Mouse (Mus musculus) liver, embryonic 12.5 days (tissue): ENCODE data around the gene Gjd2. TPM values are rescaled to one million over a fixed set of nuclear protein-coding genes. Genes with fewer than 3 reads are reported as not detected.
A peak's percentile ranks its signal among the peaks of the same experiment; 100 is the strongest.

Experiments
- ATAC-seq: fragments of 200-750 bp; cut with Nextera tagmentation; 2 replicates; pipeline ENCODE4 v1.8.0; 2017; ENCODE audit warnings: moderate number of reproducible peaks, mild to moderate bottlenecking, moderate library complexity
- H3K27ac ChIP-seq: fragments of 300-500 bp; sonication (generic); 2 replicates; pipeline ENCODE4 v1.5.1; 2016; ENCODE audit warnings: mild to moderate bottlenecking
- H3K27me3 ChIP-seq: fragments of 300-500 bp; sonication (generic); replicated peaks from 2 replicates; pipeline ENCODE4 v1.6.1; 2016; ENCODE audit warnings: mild to moderate bottlenecking, moderate library complexity
- H3K36me3 ChIP-seq: fragments of 300-500 bp; sonication (generic); 2 replicates; pipeline ENCODE4 v1.6.1; 2016; ENCODE audit warnings: mild to moderate bottlenecking, moderate library complexity
- H3K4me1 ChIP-seq: fragments of 300-500 bp; sonication (generic); 2 replicates; pipeline ENCODE4 v1.6.1; 2016
- H3K4me2 ChIP-seq: fragments of 300-500 bp; sonication (generic); 2 replicates; pipeline ENCODE4 v1.6.1; 2016; ENCODE audit warnings: mild to moderate bottlenecking, moderate library complexity
- H3K4me3 ChIP-seq: fragments of 300-500 bp; sonication (generic); 2 replicates; pipeline ENCODE4 v1.5.1; 2016; ENCODE audit warnings: mild to moderate bottlenecking, moderate library complexity
- H3K9ac ChIP-seq: fragments of 300-500 bp; sonication (generic); 2 replicates; pipeline ENCODE4 v1.6.1; 2016; ENCODE audit warnings: mild to moderate bottlenecking, moderate library complexity
- H3K9me3 ChIP-seq: fragments of 300-500 bp; sonication (generic); replicated peaks from 2 replicates; pipeline ENCODE4 v1.6.1; 2016; ENCODE audit warnings: mild to moderate bottlenecking, moderate library complexity
- WGBS: fragments of 180-500 bp; shearing (Covaris S2); methylation state at CpG from one replicate; pipeline ENCODE4 v1.1.7; 2016; ENCODE audit not compliant: insufficient replicate concordance; 5-methylcytosine and 5-hydroxymethylcytosine counted together
- polyA plus RNA-seq: library from polyadenylated mRNA; unstranded; fragments of >200 nt; fragmentation: Nextera tagmentation; extraction: Ambion mirVana; gene quantifications from 2 replicates; pipeline ENCODE4 v1.2.1, GENCODE M21; 2016

Gjd2 gene
- polyA plus RNA-seq, 1 experiment from 2014 or later = 0.04 TPM

GRCm38 (mm10) chr2:114047960-114048611 lies 34.7 kb upstream of the Gjd2 start:
- no peaks in the 10 kb centered on the region for H3K27me3 ChIP-seq
- no peak overlapping the region for H3K4me2 ChIP-seq
- 78% methylated on average over 5 of the region's 5 CpGs for WGBS
- no peak overlapping the region for H3K9ac ChIP-seq
- H3K9me3 ChIP-seq = no peaks in the 10 kb centered on the region
- ATAC-seq = no peak
- no peak overlapping the region for H3K4me3 ChIP-seq
- H3K27ac ChIP-seq = no peak overlapping the region
- no peaks in the 10 kb centered on the region for H3K4me1 ChIP-seq
- H3K36me3 ChIP-seq = no peaks in the 10 kb centered on the region

GRCm38 (mm10) chr2:114046151-114046664 lies 32.8 kb upstream of the Gjd2 start:
- H3K9ac ChIP-seq = no peak overlapping the region
- whole genome bisulfite sequencing = 66% methylated on average over 5 of the region's 5 CpGs
- no peak overlapping the region for H3K4me2 ChIP-seq
- no peaks in the 10 kb centered on the region for H3K27me3 ChIP-seq
- ATAC-seq = no peak
- no peaks in the 10 kb centered on the region for H3K36me3 ChIP-seq
- no peak overlapping the region for H3K4me3 ChIP-seq
- H3K27ac ChIP-seq = no peak overlapping the region
- H3K4me1 ChIP-seq = no peaks in the 10 kb centered on the region
- H3K9me3 ChIP-seq = no peaks in the 10 kb centered on the region

- no peak for ATAC-seq
- H3K9me3 ChIP-seq = no peaks in the 10 kb centered on the region
- H3K27me3 ChIP-seq = no peaks in the 10 kb centered on the region
- H3K4me1 ChIP-seq = no peaks in the 10 kb centered on the region
- H3K36me3 ChIP-seq = no peaks in the 10 kb centered on the region
- H3K4me3 ChIP-seq = no peak overlapping the region
- no peak overlapping the region for H3K27ac ChIP-seq
- WGBS = 61% methylated on average over 2 of the region's 2 CpGs
- no peak overlapping the region for H3K4me2 ChIP-seq
- H3K9ac ChIP-seq = no peak overlapping the region
These were observed 24.5 kb upstream of the Gjd2 start for GRCm38 (mm10) chr2:114037926-114038325.

GRCm38 (mm10) chr2:114032259-114032658 lies 18.8 kb upstream of the Gjd2 start:
- no peak overlapping the region for H3K27ac ChIP-seq
- H3K9ac ChIP-seq = no peak overlapping the region
- H3K36me3 ChIP-seq = no peaks in the 10 kb centered on the region
- no peak for ATAC-seq
- H3K9me3 ChIP-seq = no peaks in the 10 kb centered on the region
- H3K4me2 ChIP-seq = no peak overlapping the region
- H3K4me1 ChIP-seq = no peaks in the 10 kb centered on the region
- WGBS = 17% methylated on average over 2 of the region's 2 CpGs
- no peak overlapping the region for H3K4me3 ChIP-seq
- no peaks in the 10 kb centered on the region for H3K27me3 ChIP-seq

GRCm38 (mm10) chr2:114023383-114023782 lies 10.0 kb upstream of the Gjd2 start:
- no peak overlapping the region for H3K4me3 ChIP-seq
- no peaks in the 10 kb centered on the region for H3K36me3 ChIP-seq
- no peaks in the 10 kb centered on the region; the same call in 1 of the 2 replicates for H3K27me3 ChIP-seq
- H3K4me2 ChIP-seq = no peak overlapping the region
- no peak overlapping the region for H3K9ac ChIP-seq
- WGBS = 80% methylated on average over 6 of the region's 6 CpGs
- no peaks in the 10 kb centered on the region for H3K9me3 ChIP-seq
- no peak for ATAC-seq
- H3K27ac ChIP-seq = no peak overlapping the region
- H3K4me1 ChIP-seq = no peaks in the 10 kb centered on the region

- no peak overlapping the region for H3K4me2 ChIP-seq
- H3K4me3 ChIP-seq = no peak overlapping the region
- H3K27me3 ChIP-seq = peaks cover 17% of the 10 kb centered on the region
- H3K36me3 ChIP-seq = no peaks in the 10 kb centered on the region
- no peaks in the 10 kb centered on the region for H3K9me3 ChIP-seq
- H3K9ac ChIP-seq = no peak overlapping the region
- H3K27ac ChIP-seq = no peak overlapping the region
- ATAC-seq = no peak
- no peaks in the 10 kb centered on the region for H3K4me1 ChIP-seq
These were observed 6.8 kb upstream of the Gjd2 start for GRCm38 (mm10) chr2:114020210-114020563.

GRCm38 (mm10) chr2:114019474-114020209 lies 6.2 kb upstream of the Gjd2 start:
- 68% methylated on average over 11 of the region's 11 CpGs for WGBS
- no peak for ATAC-seq
- H3K4me3 ChIP-seq = no peak overlapping the region

GRCm38 (mm10) chr2:114018136-114018535 lies 4.7 kb upstream of the Gjd2 start:
- Histone ChIP-seq H3K4me2 (no peak overlapping the region), H3K4me1 (no peaks in the 10 kb centered on the region), H3K36me3 (no peaks in the 10 kb centered on the region), H3K4me3 (no peak overlapping the region), H3K9ac (no peak overlapping the region), H3K27me3 (peaks cover 37% of the 10 kb centered on the region), H3K9me3 (no peaks in the 10 kb centered on the region), H3K27ac (no peak overlapping the region)
- ATAC-seq = no peak
- 24% methylated on average over 10 of the region's 10 CpGs for WGBS

More at GRCm38 (mm10) chr2:114019474-114020209, 6.2 kb upstream of the Gjd2 start:
- peaks cover 22% of the 10 kb centered on the region for H3K27me3 ChIP-seq
- H3K9me3 ChIP-seq = no peaks in the 10 kb centered on the region
- no peak overlapping the region for H3K4me2 ChIP-seq
- no peak overlapping the region for H3K9ac ChIP-seq
- H3K27ac ChIP-seq = no peak overlapping the region
- H3K4me1 ChIP-seq = no peaks in the 10 kb centered on the region
- H3K36me3 ChIP-seq = no peaks in the 10 kb centered on the region

GRCm38 (mm10) chr2:114014839-114015238 lies 1.4 kb upstream of the Gjd2 start:
- Histone ChIP-seq H3K4me1 (no peaks in the 10 kb centered on the region), H3K27me3 (peaks cover 57% of the 10 kb centered on the region), H3K4me2 (no peak overlapping the region), H3K9ac (no peak overlapping the region), H3K27ac (no peak overlapping the region), H3K9me3 (no peaks in the 10 kb centered on the region), H3K36me3 (no peaks in the 10 kb centered on the region), H3K4me3 (no peak overlapping the region)
- 53% methylated on average over 6 of the region's 6 CpGs for WGBS
- ATAC-seq = no peak

- ATAC-seq = no peak
- H3K27ac ChIP-seq = no peak overlapping the region
- H3K36me3 ChIP-seq = no peaks in the 10 kb centered on the region
- no peaks in the 10 kb centered on the region for H3K4me1 ChIP-seq
- H3K4me2 ChIP-seq = peak overlapping the region; percentile 62
- H3K4me3 ChIP-seq = peak overlapping the region; percentile 35; the same call in 1 of the 2 replicates
- H3K9ac ChIP-seq = no peak overlapping the region
- no peaks in the 10 kb centered on the region for H3K9me3 ChIP-seq
- peaks cover 57% of the 10 kb centered on the region for H3K27me3 ChIP-seq
- WGBS = 2% methylated on average over 13 of the region's 13 CpGs
These were observed 427 bp upstream of the Gjd2 start for GRCm38 (mm10) chr2:114013846-114014245.

GRCm38 (mm10) chr2:114012749-114013211 lies 639 bp downstream of the Gjd2 start:
- Histone ChIP-seq H3K4me2 (peak overlapping the region; percentile 62; the same call in 1 of the 2 replicates), H3K4me1 (no peaks in the 10 kb centered on the region), H3K27me3 (peaks cover 57% of the 10 kb centered on the region), H3K4me3 (no peak overlapping the region), H3K27ac (no peak overlapping the region), H3K9me3 (no peaks in the 10 kb centered on the region), H3K9ac (no peak overlapping the region), H3K36me3 (no peaks in the 10 kb centered on the region)
- ATAC-seq = no peak
- WGBS = 7% methylated on average over 19 of the region's 19 CpGs

- Histone ChIP-seq H3K27me3 (peaks cover 48% of the 10 kb centered on the region), H3K9me3 (no peaks in the 10 kb centered on the region), H3K4me3 (no peak overlapping the region), H3K36me3 (no peaks in the 10 kb centered on the region), H3K4me1 (no peaks in the 10 kb centered on the region), H3K9ac (no peak overlapping the region), H3K4me2 (no peak overlapping the region), H3K27ac (no peak overlapping the region)
- 32% methylated on average over 4 of the region's 4 CpGs for WGBS
- ATAC-seq = no peak
These were observed 1.6 kb downstream of the Gjd2 start for GRCm38 (mm10) chr2:114011838-114012237.
